Mouse (Mus musculus) cortical plate, adult 2 months (tissue): ENCODE measurements around the gene Lair1. TPM values are rescaled to one million over a fixed set of nuclear protein-coding genes. Genes with fewer than 3 reads are reported as not detected.
"Not testable (repeated sequence)": the region's sequence is repeated elsewhere in the genome, so short reads cannot be mapped to it uniquely, and the experiment has no call there.

ENCODE experiments used
- H3K27ac ChIP-seq: fragments of 200-500 bp; 2 replicates; pipeline ENCODE4 v1.5.1; 2012; ENCODE audit warnings: low read length, control low read depth, inconsistent platforms; ENCODE audit not compliant: insufficient read depth
- H3K4me1 ChIP-seq: fragments of 200-500 bp; 2 replicates; pipeline ENCODE4 v1.6.1; 2011; ENCODE audit warnings: low read length; ENCODE audit not compliant: control insufficient read depth, insufficient read depth
- H3K4me3 ChIP-seq: fragments of 200-500 bp; 2 replicates; pipeline ENCODE4 v1.5.1; 2011; ENCODE audit warnings: mild to moderate bottlenecking, low read length, control low read depth; ENCODE audit not compliant: insufficient read depth
- CTCF ChIP-seq: fragments of 200-500 bp; IDR thresholded peaks from 2 replicates; pipeline ENCODE4 v1.5.1; 2011; ENCODE audit warnings: mild to moderate bottlenecking, control low read depth, low read length; ENCODE audit not compliant: insufficient read depth; ENCODE audit errors: extremely low read depth
- POLR2A ChIP-seq: fragments of 200-500 bp; IDR thresholded peaks from 2 replicates; pipeline ENCODE4 v1.6.1; 2011; ENCODE audit warnings: mild to moderate bottlenecking, low read length, control low read depth; ENCODE audit not compliant: insufficient read depth; ENCODE audit errors: extremely low read depth
- polyA plus RNA-seq: library from polyadenylated mRNA; depleted of rRNA; stranded (reverse); fragments of >200 nt; gene quantifications from 2 replicates; pipeline ENCODE4 v1.2.3, GENCODE M21; 2012

The Lair1 gene
- polyA plus RNA-seq, 1 experiment, result 9.3 TPM

GRCm38 (mm10) chr7:4085562-4085961 is 22.6 kb upstream of the Lair1 start:
- Histone ChIP-seq H3K27ac (no peak overlapping the region), H3K4me1 (peaks cover 15% of the 10 kb centered on the region), H3K4me3 (no peak overlapping the region)
- TF ChIP-seq POLR2A, result no peak
- no peak for TF ChIP-seq CTCF

GRCm38 (mm10) chr7:4084161-4084560 is 21.2 kb upstream of the Lair1 start:
- Histone ChIP-seq H3K4me1 (peaks cover 15% of the 10 kb centered on the region), H3K27ac (0 out of 2 replicates have a peak overlapping the region, but pooled peaks have one; percentile 51), H3K4me3 (no peak overlapping the region)
- TF ChIP-seq CTCF (no peak), POLR2A (no peak)

- H3K4me1 ChIP-seq, result peaks cover 8% of the 10 kb centered on the region; the same call in 1 of the 2 replicates
- TF ChIP-seq CTCF (no peak), POLR2A (no peak)
- peak overlapping the region; percentile 29; the same call in 1 of the 2 replicates for H3K27ac ChIP-seq
- no peak overlapping the region for H3K4me3 ChIP-seq
Measured at GRCm38 (mm10) chr7:4082804-4083203, 19.8 kb upstream of the Lair1 start.

GRCm38 (mm10) chr7:4081706-4082105 is 18.7 kb upstream of the Lair1 start:
- Histone ChIP-seq H3K4me3 (no peak overlapping the region), H3K27ac (no peak overlapping the region), H3K4me1 (peaks cover 4% of the 10 kb centered on the region; the same call in 1 of the 2 replicates)
- TF ChIP-seq POLR2A (no peak), CTCF (no peak)

- peaks cover 3% of the 10 kb centered on the region; the same call in 1 of the 2 replicates for H3K4me1 ChIP-seq
- H3K27ac ChIP-seq, result no peak overlapping the region
- H3K4me3 ChIP-seq, result no peak overlapping the region
- TF ChIP-seq CTCF (no peak), POLR2A (no peak)
Measured at GRCm38 (mm10) chr7:4080552-4080951, 17.5 kb upstream of the Lair1 start.

- Histone ChIP-seq H3K4me1 (peaks cover 3% of the 10 kb centered on the region; the same call in 1 of the 2 replicates), H3K4me3 (no peak overlapping the region), H3K27ac (no peak overlapping the region)
- no peak for TF ChIP-seq POLR2A
- TF ChIP-seq CTCF, result no peak
Measured at GRCm38 (mm10) chr7:4079511-4079910, 16.5 kb upstream of the Lair1 start.

- Histone ChIP-seq H3K4me1 (no peaks in the 10 kb centered on the region), H3K27ac (no peak overlapping the region), H3K4me3 (no peak overlapping the region)
- no peak for TF ChIP-seq POLR2A
- no peak for TF ChIP-seq CTCF
Measured at GRCm38 (mm10) chr7:4073144-4073543, 10.1 kb upstream of the Lair1 start.

- TF ChIP-seq CTCF (no peak), POLR2A (no peak)
- Histone ChIP-seq H3K27ac (no peak overlapping the region), H3K4me3 (no peak overlapping the region), H3K4me1 (no peaks in the 10 kb centered on the region)
Measured at GRCm38 (mm10) chr7:4071066-4071465, 8.1 kb upstream of the Lair1 start.

- H3K4me3 ChIP-seq, result no peak overlapping the region
- no peak overlapping the region for H3K27ac ChIP-seq
- no peaks in the 10 kb centered on the region for H3K4me1 ChIP-seq
- TF ChIP-seq POLR2A, result no peak
- TF ChIP-seq CTCF, result no peak
Measured at GRCm38 (mm10) chr7:4063714-4064425, 866 bp upstream of the Lair1 start.

- not testable (repeated sequence) for H3K27ac ChIP-seq, H3K4me3 ChIP-seq
Measured at GRCm38 (mm10) chr7:4060602-4061188, 2.3 kb downstream of the Lair1 start.

More at GRCm38 (mm10) chr7:4060602-4061188, 2.3 kb downstream of the Lair1 start:
- H3K4me1 ChIP-seq, result not testable (repeated sequence)
